Mouse (Mus musculus): ENCODE measurements at regions not wholly inside any gene's neighbourhood (a gene's known extent, or its start where the extent isn't known, plus 50 kb on each side); places are given as distances from the start of the nearest gene placed in this dataset.

GRCm38 (mm10) chr10:26434586-26434985 is 58.8 kb upstream of the L3mbtl3 start:
- ATAC-seq (replicated peaks; ENCODE audit: low FRiP score, low TSS enrichment, poor library complexity, severe bottlenecking) = no peak

- no peak for ATAC-seq (replicated peaks; ENCODE audit: low FRiP score, low TSS enrichment, poor library complexity, severe bottlenecking)
These were observed 64.9 kb upstream of the L3mbtl3 start for GRCm38 (mm10) chr10:26440720-26441119.

GRCm38 (mm10) chr10:26484311-26484710 is 108.5 kb upstream of the L3mbtl3 start:
- no peak for ATAC-seq (replicated peaks; ENCODE audit: low FRiP score, low TSS enrichment, poor library complexity, severe bottlenecking)

GRCm38 (mm10) chr10:26491351-26491750 is 115.6 kb upstream of the L3mbtl3 start:
- ATAC-seq (replicated peaks; ENCODE audit: low FRiP score, low TSS enrichment, poor library complexity, severe bottlenecking) = no peak

GRCm38 (mm10) chr10:26492146-26492545 is 116.4 kb upstream of the L3mbtl3 start:
- ATAC-seq (replicated peaks; ENCODE audit: low FRiP score, low TSS enrichment, poor library complexity, severe bottlenecking) = no peak

- no peak for ATAC-seq (replicated peaks; ENCODE audit: low FRiP score, low TSS enrichment, poor library complexity, severe bottlenecking)
These were observed 117.2 kb upstream of the L3mbtl3 start for GRCm38 (mm10) chr10:26492856-26493484.

- ATAC-seq (replicated peaks; ENCODE audit: low FRiP score, low TSS enrichment, poor library complexity, severe bottlenecking) = no peak
These were observed 118.0 kb upstream of the L3mbtl3 start for GRCm38 (mm10) chr10:26493801-26494200.

GRCm38 (mm10) chr10:26494380-26494781 is 118.6 kb upstream of the L3mbtl3 start:
- ATAC-seq (replicated peaks; ENCODE audit: low FRiP score, low TSS enrichment, poor library complexity, severe bottlenecking) = peak; percentile 94

- no peak for ATAC-seq (replicated peaks; ENCODE audit: low FRiP score, low TSS enrichment, poor library complexity, severe bottlenecking)
These were observed 124.6 kb upstream of the L3mbtl3 start for GRCm38 (mm10) chr10:26500265-26500935.

- no peak for ATAC-seq (replicated peaks; ENCODE audit: low FRiP score, low TSS enrichment, poor library complexity, severe bottlenecking)
These were observed 145.1 kb upstream of the L3mbtl3 start for GRCm38 (mm10) chr10:26520879-26521278.

- no peak for ATAC-seq (replicated peaks; ENCODE audit: low FRiP score, low TSS enrichment, poor library complexity, severe bottlenecking)
These were observed 150.2 kb upstream of the L3mbtl3 start for GRCm38 (mm10) chr10:26525848-26526546.

GRCm38 (mm10) chr10:26540189-26540588 is 164.4 kb upstream of the L3mbtl3 start:
- peak; percentile 67; the same call in 1 of the 2 replicates for ATAC-seq (replicated peaks; ENCODE audit: low FRiP score, low TSS enrichment, poor library complexity, severe bottlenecking)

GRCm38 (mm10) chr10:26544061-26544460 is 168.3 kb upstream of the L3mbtl3 start:
- no peak for ATAC-seq (replicated peaks; ENCODE audit: low FRiP score, low TSS enrichment, poor library complexity, severe bottlenecking)

GRCm38 (mm10) chr10:26544796-26545195 is 169.0 kb upstream of the L3mbtl3 start:
- ATAC-seq (replicated peaks; ENCODE audit: low FRiP score, low TSS enrichment, poor library complexity, severe bottlenecking) = no peak

GRCm38 (mm10) chr10:26556246-26556645 is 180.5 kb upstream of the L3mbtl3 start:
- no peak for ATAC-seq (replicated peaks; ENCODE audit: low FRiP score, low TSS enrichment, poor library complexity, severe bottlenecking)

- peak; percentile 75 for ATAC-seq (replicated peaks; ENCODE audit: low FRiP score, low TSS enrichment, poor library complexity, severe bottlenecking)
These were observed 182.3 kb upstream of the L3mbtl3 start for GRCm38 (mm10) chr10:26558118-26558517.

- ATAC-seq (replicated peaks; ENCODE audit: low FRiP score, low TSS enrichment, poor library complexity, severe bottlenecking) = no peak
These were observed 183.6 kb upstream of the L3mbtl3 start for GRCm38 (mm10) chr10:26559323-26559722.

GRCm38 (mm10) chr10:26560456-26560855 is 184.7 kb upstream of the L3mbtl3 start:
- ATAC-seq (replicated peaks; ENCODE audit: low FRiP score, low TSS enrichment, poor library complexity, severe bottlenecking) = no peak

GRCm38 (mm10) chr10:26564462-26564861 is 188.7 kb upstream of the L3mbtl3 start:
- ATAC-seq (replicated peaks; ENCODE audit: low FRiP score, low TSS enrichment, poor library complexity, severe bottlenecking) = peak; percentile 98

- ATAC-seq (replicated peaks; ENCODE audit: low FRiP score, low TSS enrichment, poor library complexity, severe bottlenecking) = no peak
These were observed 185.6 kb upstream of the Arhgap18 start for GRCm38 (mm10) chr10:26567613-26568012.

GRCm38 (mm10) chr10:26570468-26570867 is 182.8 kb upstream of the Arhgap18 start:
- peak; percentile 92 for ATAC-seq (replicated peaks; ENCODE audit: low FRiP score, low TSS enrichment, poor library complexity, severe bottlenecking)

All from megakaryocyte-erythroid progenitor cell, adult 5-6 weeks (primary cell).